Mouse (Mus musculus) liver (tissue): Measurements from ENCODE around the gene Pcnx.

Experiments used
- DNase-seq: peaks from one replicate; pipeline ENCODE4 v3.0.0-alpha.2; 2020; ENCODE audit warnings: mixed read lengths

Pcnx gene

DNA sequence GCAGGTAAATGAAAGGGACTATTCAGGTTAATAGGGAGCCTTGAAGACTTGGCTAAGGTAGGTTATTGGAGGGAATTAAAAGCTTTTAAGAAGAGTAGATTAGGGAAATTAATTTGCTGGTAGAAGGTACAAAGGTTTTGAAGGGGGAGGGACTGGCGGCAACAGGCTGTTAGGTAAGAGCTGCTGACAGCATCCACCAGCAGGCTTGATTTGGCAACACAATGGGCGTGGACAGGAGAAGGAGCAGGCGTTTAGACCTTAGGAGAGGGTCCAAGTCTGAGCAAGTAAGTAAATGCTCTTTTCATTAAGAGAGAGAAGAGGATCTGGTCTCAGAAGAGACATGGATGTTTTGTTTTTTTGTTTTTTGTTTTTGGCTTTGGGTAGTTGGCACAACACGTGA, 3.1 kb upstream of the Pcnx start:
- DNase-seq = peak; percentile 37

DNA sequence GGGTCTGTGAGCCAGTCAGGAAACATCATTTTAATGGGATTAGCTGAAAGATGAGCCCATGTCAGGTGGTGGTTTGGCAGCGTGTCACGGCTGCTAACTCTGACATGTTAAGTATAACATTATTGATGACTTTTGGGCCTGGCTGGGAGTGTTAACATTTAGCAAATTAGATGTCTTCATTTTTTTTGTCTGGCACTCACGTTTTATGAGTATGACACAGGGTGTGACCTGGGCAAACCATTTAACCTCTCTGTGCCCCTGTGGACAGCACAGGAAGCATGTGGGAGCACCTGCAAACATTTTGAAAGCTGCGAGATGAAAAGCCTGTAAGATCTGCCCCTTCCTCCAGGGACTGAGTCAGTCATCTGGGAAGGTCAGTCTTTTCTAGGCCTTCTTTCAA, 2.6 kb upstream of the Pcnx start:
- no peak for DNase-seq

DNA sequence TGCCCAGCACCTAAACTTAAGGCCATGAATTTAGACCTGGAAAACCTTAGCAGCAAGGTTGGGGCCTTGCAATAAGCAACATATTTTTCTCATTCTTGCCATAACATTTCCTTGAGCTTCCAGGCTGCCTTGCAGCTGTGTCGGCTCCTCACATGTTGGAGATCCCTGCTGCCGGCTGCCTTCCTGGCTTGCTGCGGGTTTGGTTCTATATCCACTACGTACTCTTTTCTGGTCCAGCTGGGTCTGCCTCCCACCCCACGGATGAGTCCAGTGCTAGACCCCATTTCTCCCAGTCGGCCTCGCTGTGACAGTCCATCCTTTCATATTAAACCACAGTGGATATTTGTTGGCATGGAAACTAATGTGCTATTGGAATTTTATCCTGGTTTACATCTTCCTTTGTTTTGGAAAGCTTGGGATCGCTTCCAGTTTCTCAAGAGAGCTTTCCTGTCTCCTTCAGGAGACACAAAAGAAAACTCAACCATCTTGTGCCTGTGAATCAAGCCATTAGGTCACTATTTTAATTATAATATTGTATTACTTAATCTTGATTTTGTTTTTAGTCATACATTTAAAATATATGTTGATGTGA, 1.7 kb upstream of the Pcnx start:
- DNase-seq = no peak

DNA sequence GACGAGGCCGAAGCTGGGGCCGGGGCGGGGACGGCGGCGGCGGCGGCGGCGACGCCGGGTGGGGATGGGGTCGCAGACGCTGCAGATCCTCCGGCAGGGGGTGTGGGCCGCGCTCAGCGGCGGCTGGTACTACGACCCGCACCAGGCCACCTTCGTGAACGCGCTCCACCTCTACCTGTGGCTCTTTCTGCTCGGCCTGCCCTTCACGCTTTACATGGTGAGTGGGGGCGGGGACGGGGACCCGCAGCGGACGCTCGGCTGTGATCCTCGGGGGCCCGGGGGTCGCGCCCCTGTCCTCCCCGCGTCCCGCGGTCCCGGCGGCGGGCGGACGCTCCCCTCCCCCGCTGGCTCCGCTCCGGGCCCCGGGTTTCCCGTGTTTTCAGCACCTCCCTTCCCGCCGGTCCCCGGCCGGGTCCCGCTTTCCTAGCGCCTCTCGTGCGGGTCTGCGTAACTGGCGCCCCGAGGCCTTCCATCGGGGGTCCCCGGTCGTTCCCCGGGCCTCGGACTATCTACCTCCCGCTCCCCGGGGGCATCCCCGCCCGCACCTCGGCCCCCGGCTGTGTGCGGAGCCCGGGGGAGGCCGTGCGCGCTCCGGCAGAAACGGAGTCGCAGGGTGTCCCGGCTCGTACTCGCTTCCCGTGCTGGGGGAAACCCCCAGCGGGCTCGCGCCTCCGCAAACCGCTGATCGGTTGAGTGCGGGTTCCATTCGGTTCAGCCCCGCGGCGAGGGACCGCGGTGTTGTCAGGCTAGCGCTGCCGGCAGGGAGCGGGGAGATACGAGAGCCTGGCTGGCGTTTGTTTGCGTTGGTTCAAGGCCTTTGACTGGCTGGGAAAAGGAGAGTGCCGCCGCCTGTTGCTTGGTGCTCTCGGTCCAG, 722 bp downstream of the Pcnx start:
- DNase-seq = peak; percentile 49

DNA sequence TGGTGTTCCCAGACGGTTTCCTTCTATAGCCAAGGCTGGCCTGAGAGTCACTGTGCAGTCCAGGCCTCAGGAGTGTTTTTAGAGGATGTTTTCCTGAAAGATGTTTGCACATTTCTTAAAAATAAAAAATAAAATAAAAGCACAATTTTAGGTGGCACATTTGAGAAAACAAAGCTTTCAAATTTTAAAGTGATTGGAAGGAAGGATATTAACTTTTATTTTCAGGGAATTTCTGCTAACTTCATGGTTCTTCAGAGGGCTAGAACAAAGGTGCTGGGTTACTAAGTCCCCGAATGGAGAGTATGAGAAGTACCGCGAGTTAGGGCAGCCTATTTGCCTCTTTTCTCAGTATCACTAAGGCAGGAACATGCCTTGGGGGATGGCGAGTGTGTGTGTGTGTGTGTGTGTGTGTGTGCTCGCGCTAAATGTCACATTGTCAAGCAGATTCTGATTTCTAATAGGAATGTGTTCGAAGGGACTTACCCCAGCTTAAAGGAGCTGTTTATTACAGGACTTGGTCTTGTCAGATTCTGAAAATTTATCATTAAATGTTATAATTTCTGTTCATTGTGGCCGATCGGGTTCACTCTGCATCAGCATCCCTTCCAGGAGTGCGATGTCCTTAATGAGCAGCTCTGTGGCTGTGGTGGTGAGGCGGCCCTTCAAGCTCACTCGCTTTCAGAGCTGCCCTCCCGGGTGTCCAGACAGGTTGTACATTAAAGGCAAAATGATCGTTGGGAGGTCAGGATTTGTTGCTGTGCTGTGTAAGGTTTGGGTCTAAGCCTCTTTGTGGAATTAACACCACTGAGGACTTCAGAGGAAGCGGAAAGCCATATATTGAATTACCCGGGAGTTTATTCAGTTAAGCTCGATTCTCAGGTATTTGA, 1.6 kb downstream of the Pcnx start:
- DNase-seq = no peak

DNA sequence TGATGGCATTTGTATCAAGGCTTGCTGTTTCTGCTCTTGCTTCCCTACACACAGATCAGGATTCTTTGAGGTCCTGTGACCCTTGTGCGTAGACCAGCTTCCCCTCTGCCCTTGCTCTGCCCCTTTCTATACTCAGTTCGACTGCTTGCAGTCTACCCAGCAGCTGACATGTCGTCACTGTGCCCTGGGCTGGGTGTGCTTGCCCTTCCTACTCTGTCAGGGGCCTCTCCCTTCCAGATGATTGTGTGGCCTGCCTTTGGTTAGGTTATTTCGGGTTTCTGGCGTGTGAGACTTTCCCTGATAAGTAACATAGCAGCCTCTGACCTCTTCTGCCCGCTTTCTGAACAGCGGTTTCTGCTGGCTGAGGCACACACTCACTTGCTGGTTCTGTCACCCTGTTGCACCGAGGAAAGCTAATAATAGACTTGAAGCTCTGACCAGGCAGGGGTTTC, 2.6 kb downstream of the Pcnx start:
- peak; percentile 32 for DNase-seq

DNA sequence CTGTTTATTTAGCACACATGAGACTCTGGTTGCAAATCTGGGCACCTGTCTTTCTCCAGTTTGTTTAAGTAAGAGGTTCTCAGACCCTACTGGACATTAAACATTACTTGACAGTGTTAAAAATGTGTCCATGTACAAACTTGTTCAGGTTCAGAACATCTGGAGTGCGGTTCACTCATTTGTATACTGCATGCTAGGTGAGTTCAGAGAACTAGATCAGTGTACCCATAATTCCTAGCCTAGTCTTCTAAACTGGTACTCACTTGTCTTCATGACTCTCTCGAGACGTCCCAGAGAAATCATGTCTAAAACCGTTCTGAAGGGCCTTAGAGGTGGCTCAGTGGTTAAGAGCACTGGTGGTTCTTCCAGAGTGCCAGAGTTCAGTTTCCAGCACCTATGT, 4.1 kb downstream of the Pcnx start:
- DNase-seq = no peak

DNA sequence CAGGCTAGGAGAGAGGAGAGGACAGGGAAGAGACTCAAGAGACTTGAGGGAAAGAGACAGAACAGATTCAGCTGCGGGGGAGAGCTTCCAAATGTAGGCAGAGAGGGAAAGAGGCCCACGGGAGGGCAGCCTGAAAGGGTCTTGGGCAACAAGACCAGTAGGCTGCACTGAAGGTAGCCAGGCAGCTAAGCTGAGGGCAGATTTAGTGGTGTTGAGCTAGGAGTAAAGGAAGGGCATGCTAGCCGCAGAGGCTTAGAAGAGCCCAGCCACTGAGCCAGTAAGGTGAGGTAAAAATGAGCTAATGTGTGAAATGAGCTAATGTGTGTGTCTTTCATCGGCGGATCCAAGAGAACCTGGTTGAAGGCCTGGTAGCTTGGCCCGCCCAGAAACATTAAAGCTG, 5.4 kb downstream of the Pcnx start:
- no peak for DNase-seq

DNA sequence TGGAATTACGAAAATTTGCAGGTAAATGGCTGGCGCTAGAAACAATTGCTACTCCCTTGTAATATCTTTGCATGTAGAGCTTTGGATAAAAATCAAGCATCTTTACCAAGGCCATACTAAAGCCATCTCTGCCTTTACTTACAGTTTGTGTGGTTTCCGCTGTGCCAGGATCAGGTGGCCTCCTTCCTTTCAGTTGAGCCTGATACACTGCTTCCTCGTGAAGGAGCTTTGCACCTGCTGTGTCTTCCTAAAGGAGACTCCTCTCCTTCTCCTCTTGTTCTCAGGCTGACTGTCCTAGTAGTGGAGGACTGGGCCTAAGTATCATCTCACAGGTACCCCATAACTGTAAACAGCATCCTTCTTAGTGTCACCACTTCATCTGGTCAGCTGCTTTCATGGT, 7.5 kb downstream of the Pcnx start:
- DNase-seq = no peak

DNA sequence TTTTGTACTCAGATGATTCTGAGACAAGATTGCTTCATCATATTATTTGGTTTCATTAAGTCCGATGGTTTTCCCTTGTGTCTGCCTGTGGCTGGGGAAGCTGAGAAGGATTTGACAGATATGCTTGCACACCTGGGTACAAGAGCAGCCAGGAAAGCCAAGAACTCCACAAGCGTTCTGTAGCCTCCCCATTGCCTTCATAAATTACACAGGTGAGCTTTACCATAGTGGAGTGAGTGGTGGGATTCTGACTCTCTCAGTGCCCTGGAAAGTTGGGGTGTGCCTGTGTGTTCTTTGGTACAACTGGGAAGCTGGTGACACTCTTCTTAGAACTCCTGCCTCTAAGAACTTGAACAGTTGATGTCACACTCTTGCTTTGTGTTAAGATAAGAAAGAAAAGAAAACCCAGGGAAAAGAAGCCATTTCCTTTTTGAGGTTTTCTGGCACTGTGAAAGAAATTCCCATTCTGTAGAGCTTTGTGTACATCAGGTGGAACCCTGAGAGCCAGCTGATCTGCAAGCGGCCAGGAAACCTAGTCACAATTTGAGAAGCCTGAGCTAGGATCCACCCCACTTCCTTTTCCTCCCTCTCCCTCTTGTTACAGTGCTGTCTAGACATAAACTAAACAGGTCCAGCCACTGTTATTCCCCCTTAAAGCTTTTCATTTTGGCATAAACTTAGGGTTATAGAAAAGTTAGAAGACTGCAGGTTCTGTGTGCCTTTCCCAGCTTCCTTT, 9.6 kb downstream of the Pcnx start:
- no peak for DNase-seq

DNA sequence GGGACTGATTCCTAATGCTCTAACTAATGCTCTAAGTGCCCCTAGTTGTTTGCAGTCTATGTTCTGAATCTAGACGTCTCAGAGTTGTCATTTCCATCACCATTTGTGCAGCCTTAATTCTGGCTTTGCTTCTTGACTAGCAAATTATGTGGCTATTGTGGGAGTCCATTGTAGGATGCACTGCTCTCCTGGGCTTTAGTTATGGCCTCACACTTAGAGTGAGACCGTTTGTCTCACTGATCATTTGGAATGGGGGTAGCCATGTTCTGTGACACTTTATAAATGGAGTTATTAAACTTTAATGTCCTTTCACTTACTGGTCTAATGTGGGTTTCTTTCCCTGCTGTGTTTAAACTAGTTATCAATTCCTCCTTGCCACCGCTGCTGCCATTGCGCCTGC, 13.5 kb downstream of the Pcnx start:
- DNase-seq = no peak

DNA sequence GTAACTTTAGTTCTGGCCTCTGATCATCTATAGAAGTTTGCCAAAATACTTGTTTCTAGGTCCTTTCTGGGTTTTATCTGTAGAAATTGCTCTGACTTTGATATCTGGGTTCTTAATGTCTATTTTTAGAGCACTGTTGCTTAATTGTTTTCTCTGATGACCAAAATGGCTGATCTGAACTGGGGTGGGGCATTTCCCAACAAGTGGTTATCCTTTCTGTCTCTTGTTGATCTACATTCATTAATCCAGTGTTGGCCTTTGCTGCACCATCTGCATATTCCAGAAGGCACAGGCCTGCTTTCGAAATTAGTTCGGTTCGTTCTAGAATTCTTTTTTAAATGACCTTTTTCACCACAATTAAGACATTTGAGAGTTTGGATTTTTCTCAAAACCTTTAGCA, 20.3 kb downstream of the Pcnx start:
- DNase-seq = no peak

DNA sequence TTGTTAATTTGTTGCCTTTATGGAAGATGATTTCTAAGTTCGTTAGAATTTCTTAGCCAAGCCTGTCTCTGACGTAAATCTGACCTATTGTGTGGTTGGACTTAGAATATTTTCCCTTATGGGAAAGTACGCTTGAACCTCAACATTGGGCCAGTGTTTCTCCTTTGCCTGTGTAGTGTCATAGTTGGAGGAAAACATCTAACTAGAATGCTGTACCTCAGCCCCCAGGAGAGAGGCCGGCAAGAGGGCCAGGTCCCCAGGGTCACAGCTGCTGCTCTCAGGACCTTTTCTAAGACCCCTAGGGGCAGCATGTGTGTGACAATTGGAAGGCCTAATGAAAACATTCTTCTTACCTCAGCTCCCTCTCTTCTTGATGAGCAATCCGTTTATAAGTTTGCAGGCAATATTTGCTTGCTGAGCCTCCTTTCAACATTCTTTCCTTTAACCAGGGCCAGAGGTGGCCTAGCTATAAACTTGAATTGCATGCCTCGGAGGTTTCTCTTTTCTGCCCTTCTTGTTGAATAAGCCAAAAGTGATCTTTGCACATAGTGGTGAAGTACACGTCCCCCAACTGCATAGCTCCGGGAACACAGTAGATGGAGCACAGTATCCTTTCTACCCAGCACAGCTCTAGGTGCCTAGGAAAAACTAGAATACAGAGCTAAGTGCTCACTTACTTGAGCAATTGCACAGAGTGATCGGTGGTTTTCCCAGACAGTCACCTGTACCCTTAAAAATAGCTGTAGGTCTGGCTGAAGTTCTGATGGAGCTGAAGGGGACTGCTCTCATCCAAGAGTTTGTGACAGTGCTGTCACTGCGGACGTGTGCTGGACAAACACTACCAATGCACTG, 23.7 kb downstream of the Pcnx start:
- DNase-seq = no peak

DNA sequence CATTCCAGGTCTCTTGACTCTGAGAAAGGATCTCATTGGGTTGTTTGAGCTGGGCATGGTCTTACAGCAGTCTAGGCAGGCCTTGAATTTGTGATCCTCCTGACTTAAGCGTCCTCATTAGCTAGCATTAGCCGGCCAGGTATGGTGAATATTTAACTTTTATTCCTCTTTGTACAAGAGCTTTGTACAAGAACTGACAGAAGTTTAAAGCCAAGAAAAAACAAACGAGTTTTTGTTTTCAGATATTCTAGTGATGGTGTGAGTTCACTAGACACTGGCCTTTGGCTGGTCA, 24.2 kb downstream of the Pcnx start:
- DNase-seq = no peak

DNA sequence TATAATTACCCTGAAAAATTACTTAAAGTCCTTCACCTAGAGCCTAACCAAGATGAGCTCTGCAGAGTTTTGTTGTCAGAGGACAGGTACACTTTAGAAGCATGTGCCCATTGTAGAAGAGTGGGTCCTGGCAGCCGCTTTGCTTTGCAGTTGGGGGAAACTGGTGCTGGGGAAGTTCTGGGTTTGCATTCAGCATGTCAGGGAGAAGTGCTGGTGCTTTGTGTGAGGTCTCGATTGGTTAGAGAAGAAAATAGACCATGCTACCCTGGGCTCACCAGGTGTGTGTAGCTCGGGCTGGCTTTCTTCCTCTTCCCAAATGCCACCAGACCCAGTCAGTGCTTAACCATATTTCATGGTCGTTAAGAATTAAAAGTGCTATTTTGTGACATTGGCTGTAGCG, 25.2 kb downstream of the Pcnx start:
- no peak for DNase-seq

DNA sequence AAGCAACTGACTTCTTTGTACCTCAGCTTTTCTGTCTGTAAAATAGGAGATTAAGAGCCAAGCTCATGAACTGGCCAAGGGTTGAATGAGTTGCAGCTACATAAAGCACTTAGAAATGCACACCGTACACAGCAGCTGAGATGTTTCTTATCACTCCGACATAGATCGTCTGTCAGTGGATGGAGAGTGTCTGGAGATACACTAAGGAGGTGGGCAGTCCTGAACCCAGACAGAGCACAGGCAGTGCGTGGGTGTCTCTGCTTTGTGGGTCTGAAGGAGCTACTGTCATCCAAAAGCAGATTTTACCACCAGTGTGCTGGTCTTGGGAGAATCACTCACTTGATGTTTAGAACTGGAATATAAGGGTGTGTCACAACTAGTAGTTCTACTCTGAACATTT, 26.2 kb downstream of the Pcnx start:
- DNase-seq = no peak

DNA sequence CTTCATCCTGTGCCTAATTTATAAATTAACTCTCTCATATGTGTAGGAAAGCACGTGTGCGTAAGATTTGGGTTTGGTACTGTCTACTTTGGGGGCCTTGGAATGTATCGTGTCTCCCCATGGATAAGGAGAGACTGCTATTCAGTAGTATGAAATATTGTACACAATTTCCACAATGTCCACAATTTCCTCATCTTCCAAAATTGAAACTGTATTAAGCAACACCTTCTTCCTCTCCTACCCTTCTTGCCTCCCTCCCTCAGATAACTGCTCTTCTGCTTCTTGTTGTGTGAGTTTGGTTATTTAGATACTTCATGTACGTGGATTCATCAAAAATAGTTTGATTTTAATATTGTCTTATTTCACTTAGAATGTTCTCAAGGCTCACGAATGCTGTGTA, 29.1 kb downstream of the Pcnx start:
- no peak for DNase-seq

DNA sequence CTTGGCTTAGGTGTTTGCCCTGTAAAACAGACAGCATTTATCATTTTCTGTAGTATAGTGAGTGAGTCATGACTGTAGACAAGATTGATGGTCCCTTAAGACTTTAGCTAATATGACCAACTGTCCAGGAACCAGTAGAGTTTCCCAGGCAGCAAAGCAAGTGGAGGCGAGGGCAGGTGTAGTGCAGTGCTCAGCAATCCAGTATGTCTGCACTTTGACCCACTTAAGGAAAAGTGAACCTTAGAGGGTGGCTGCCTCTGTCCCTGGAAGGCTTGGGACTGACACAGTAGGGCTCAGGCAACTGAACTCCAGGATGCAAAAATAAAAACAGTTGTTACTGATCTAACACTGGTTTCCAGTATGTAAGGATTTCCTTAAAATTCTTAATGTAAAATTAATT, 32.1 kb downstream of the Pcnx start:
- no peak for DNase-seq

DNA sequence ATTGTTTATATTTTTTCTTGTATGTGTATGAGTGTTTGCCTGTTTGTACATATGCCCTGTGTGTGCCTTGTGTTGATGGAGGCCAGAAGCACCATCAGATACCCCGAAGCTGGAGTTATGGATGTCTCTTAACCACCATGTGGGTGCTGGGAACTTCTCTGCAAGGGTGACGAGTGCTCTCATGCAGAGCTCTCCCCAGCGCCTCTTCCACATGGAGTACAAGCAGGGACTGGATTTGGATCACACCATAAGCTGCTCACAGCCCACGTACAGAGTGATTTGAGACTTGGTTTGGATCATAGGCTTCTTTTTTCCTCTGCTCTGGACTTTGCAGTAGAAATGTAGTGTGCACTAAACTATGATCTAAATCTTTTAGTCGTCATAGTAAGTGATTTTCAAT, 34.5 kb downstream of the Pcnx start:
- DNase-seq = no peak

DNA sequence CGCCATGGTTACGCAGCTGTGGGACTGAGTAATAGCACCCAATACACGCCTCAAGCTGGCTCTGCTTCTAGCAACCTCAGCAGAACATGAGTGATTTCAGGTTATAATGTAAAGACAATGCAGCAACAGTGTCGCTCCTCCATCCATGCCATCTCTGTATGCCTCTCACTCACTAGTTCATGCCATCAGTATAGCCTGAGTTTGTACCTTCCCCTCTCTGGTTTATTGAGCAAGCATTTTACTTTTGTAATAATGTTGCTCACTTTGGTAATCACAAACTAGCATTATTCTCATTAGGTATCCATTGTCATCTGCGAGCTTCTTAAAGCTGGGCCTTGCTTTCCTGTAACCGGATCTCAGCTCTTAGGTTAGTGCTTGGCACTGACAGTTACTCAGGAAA, 36.2 kb downstream of the Pcnx start:
- DNase-seq = no peak

DNA sequence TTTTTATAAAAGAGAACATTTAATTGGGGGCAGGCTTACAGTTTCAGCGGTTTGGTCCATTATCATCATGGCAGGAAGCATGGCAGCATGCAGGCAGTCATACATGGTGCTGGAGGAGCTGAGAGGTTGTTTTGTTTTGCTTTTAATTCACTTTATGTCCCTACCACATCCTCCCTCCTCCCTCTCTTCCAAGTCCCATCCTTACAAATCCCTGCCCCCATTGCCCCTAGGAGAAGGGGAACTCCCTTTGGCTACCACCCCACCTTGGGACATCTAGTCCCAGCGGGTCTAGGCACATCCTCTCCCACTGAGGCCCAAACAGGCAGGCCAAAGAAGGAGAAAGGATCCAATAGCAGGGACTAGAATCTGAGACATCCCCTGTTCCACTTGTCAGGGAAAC, 44.6 kb downstream of the Pcnx start:
- DNase-seq = no peak

DNA sequence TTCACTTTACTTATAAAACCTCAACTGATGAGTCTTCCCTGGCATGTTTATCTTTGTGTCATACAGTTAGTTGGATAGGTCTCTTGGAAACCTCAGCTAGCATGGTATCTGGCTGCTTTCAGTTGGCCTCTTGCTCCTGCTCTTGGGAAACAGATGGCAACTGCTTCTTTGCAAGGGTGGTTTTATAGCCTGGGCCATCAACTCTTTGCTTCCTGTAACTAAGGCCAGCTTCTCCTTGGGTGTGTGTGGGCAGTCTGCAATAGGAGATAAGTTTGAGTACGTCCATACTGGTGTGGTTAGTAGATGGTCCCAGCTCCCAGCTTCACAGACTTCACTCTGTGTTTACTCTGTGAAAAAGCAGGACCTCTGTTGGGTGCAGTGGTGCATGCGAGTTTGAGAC, 46.0 kb downstream of the Pcnx start:
- DNase-seq = no peak
